Mouse (Mus musculus): ENCODE measurements around the gene Kcne4. TPM values are rescaled to one million over a fixed set of nuclear protein-coding genes. Genes with fewer than 3 reads are reported as not detected.
"Not testable (repeated sequence)": the region's sequence is repeated elsewhere in the genome, so short reads cannot be mapped to it uniquely, and the experiment has no call there.

Kcne4 gene
- 2.2 and 2.4 TPM in 2 replicates for polyA plus RNA-seq (2012; rRNA removed)

DNA sequence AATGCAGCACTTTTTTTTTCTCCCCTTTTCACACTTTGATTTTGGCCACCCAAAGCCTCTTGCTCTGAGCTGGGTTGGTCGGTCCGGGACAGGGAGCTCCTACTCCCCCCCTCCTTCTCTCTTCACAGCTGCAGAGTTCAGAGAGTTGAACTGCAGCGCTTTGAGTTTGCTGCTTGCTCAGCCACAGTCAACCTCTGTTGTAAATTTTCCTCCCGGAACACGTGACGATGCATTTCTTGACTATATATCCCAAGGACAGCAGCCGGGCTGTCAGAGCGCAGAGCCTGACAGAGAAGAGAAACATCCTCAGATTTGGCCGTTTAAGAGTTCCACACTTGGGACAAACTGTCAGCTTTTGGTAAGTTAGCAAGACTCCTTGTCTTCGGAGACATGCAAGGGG is at the start of gene Kcne4:
Gene Kcne4, plus strand, starts transcription at position 120 of the 400 bp plus-strand sequence.
- 21% methylated on average over 10 of the region's 10 CpGs for WGBS
- Histone ChIP-seq H3K27me3 (replicated peaks; ENCODE audit: control insufficient read depth, insufficient read depth, low read length) (no peaks in the 10 kb centered on the region), H3K4me1 (ENCODE audit: control insufficient read depth, insufficient read depth, low read length) (peaks cover 8% of the 10 kb centered on the region; the same call in 1 of the 2 replicates), H3K36me3 (ENCODE audit: control insufficient read depth, insufficient read depth, low read length) (no peaks in the 10 kb centered on the region), H3K4me3 (ENCODE audit: insufficient read depth, low read depth, low read length) (peak within 1 kb of the TSS; percentile 46), H3K27ac (ENCODE audit: insufficient read depth, low read depth, low read length) (no peak within 1 kb of the TSS)
- TF ChIP-seq POLR2A (IDR thresholded peaks at IDR 0.05; ENCODE audit: low read depth, low read length) (no peak), CTCF (conservative IDR thresholded peaks at IDR 0.05; ENCODE audit: insufficient read depth, insufficient read length, low read depth, low read length) (no peak)
- peak; percentile 63 for DNase-seq

- peak; percentile 21 for DNase-seq
- H3K4me1 ChIP-seq (ENCODE audit: control insufficient read depth, insufficient read depth, low read length) = no peaks in the 10 kb centered on the region
- no peaks in the 10 kb centered on the region for H3K27me3 ChIP-seq (replicated peaks; ENCODE audit: control insufficient read depth, insufficient read depth, low read length)
- no peak overlapping the region for H3K4me3 ChIP-seq (ENCODE audit: insufficient read depth, low read depth, low read length)
- no peak overlapping the region for H3K27ac ChIP-seq (ENCODE audit: insufficient read depth, low read depth, low read length)
- no peaks in the 10 kb centered on the region for H3K36me3 ChIP-seq (ENCODE audit: control insufficient read depth, insufficient read depth, low read length)
- no peak for TF ChIP-seq CTCF (conservative IDR thresholded peaks at IDR 0.05; ENCODE audit: insufficient read depth, insufficient read length, low read depth, low read length)
- TF ChIP-seq POLR2A (IDR thresholded peaks at IDR 0.05; ENCODE audit: low read depth, low read length) = no peak
- 21% methylated on average over 5 of the region's 5 CpGs for WGBS
These were observed 34.7 kb upstream of the Kcne4 start for GRCm38 (mm10) chr1:78781899-78782298.

GRCm38 (mm10) chr1:78784936-78785335 is 31.6 kb upstream of the Kcne4 start:
- 91% methylated on average over 9 of the region's 9 CpGs for WGBS
- not testable (repeated sequence) for H3K4me1 ChIP-seq (ENCODE audit: control insufficient read depth, insufficient read depth, low read length); H3K4me3 ChIP-seq (ENCODE audit: insufficient read depth, low read depth, low read length); DNase-seq; H3K27me3 ChIP-seq (replicated peaks; ENCODE audit: control insufficient read depth, insufficient read depth, low read length); H3K36me3 ChIP-seq (ENCODE audit: control insufficient read depth, insufficient read depth, low read length); H3K27ac ChIP-seq (ENCODE audit: insufficient read depth, low read depth, low read length)

- Histone ChIP-seq H3K4me3 (ENCODE audit: insufficient read depth, low read depth, low read length) (no peak overlapping the region), H3K4me1 (ENCODE audit: control insufficient read depth, insufficient read depth, low read length) (no peaks in the 10 kb centered on the region), H3K27ac (ENCODE audit: insufficient read depth, low read depth, low read length) (no peak overlapping the region), H3K36me3 (ENCODE audit: control insufficient read depth, insufficient read depth, low read length) (no peaks in the 10 kb centered on the region), H3K27me3 (replicated peaks; ENCODE audit: control insufficient read depth, insufficient read depth, low read length) (no peaks in the 10 kb centered on the region)
- peak; percentile 12 for DNase-seq
- WGBS = 24% methylated on average over 1 of the region's 1 CpGs
- TF ChIP-seq CTCF (conservative IDR thresholded peaks at IDR 0.05; ENCODE audit: insufficient read depth, insufficient read length, low read depth, low read length) (no peak), POLR2A (IDR thresholded peaks at IDR 0.05; ENCODE audit: low read depth, low read length) (no peak)
These were observed 26.8 kb upstream of the Kcne4 start for GRCm38 (mm10) chr1:78789744-78790143.

DNA sequence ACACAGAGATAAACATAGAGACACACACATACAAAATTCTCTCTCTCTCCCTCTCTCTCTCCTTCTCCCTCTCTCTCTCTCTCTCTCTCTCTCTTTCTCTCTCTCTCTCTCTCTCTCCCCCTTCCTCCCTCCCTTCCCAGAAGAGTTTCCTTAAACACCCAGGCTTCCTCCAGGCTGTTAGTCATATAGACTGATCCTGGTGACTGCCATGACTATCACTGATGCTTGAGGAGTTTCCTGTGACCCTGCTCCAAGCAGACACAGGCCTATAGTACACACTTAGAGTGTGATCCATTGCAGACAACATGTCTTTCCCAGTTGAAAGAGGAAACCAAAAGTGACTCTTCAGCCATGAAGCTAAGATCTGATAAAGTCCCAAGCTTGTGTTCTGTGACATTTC is 9.1 kb upstream of the Kcne4 start:
- DNase-seq = no peak
- Histone ChIP-seq H3K27ac (ENCODE audit: insufficient read depth, low read depth, low read length) (no peak overlapping the region), H3K4me1 (ENCODE audit: control insufficient read depth, insufficient read depth, low read length) (peaks cover 8% of the 10 kb centered on the region; the same call in 1 of the 2 replicates), H3K36me3 (ENCODE audit: control insufficient read depth, insufficient read depth, low read length) (no peaks in the 10 kb centered on the region), H3K4me3 (ENCODE audit: insufficient read depth, low read depth, low read length) (no peak overlapping the region), H3K27me3 (replicated peaks; ENCODE audit: control insufficient read depth, insufficient read depth, low read length) (no peaks in the 10 kb centered on the region)
- TF ChIP-seq CTCF (conservative IDR thresholded peaks at IDR 0.05; ENCODE audit: insufficient read depth, insufficient read length, low read depth, low read length) (no peak), POLR2A (IDR thresholded peaks at IDR 0.05; ENCODE audit: low read depth, low read length) (no peak)

DNA sequence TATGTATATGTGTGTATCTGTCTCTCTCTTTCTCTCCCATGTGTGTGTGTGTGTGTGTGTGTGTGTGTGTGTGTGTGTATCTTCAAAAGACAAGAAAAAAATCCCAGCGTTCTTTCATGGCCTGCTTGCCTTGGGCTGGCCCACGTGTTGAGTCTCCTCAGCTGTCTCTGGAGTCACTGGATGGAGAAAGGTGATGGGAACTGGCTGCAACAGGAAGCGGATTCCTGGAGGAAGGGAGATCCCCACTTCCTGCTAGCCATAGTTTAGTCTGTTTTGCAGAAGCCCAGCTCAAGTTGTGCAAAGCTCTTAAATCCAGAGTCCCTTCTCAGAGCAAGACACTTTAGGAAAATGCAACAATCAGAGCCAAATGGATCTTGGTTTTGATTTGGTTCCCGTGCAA is 6.7 kb upstream of the Kcne4 start:
- peaks cover 8% of the 10 kb centered on the region; the same call in 1 of the 2 replicates for H3K4me1 ChIP-seq (ENCODE audit: control insufficient read depth, insufficient read depth, low read length)
- H3K27ac ChIP-seq (ENCODE audit: insufficient read depth, low read depth, low read length) = no peak overlapping the region
- H3K36me3 ChIP-seq (ENCODE audit: control insufficient read depth, insufficient read depth, low read length) = no peaks in the 10 kb centered on the region
- no peaks in the 10 kb centered on the region for H3K27me3 ChIP-seq (replicated peaks; ENCODE audit: control insufficient read depth, insufficient read depth, low read length)
- 59% methylated on average over 4 of the region's 4 CpGs for WGBS
- peak; percentile 16 for DNase-seq
- no peak overlapping the region for H3K4me3 ChIP-seq (ENCODE audit: insufficient read depth, low read depth, low read length)
- TF ChIP-seq CTCF (conservative IDR thresholded peaks at IDR 0.05; ENCODE audit: insufficient read depth, insufficient read length, low read depth, low read length) (no peak), POLR2A (IDR thresholded peaks at IDR 0.05; ENCODE audit: low read depth, low read length) (no peak)

DNA sequence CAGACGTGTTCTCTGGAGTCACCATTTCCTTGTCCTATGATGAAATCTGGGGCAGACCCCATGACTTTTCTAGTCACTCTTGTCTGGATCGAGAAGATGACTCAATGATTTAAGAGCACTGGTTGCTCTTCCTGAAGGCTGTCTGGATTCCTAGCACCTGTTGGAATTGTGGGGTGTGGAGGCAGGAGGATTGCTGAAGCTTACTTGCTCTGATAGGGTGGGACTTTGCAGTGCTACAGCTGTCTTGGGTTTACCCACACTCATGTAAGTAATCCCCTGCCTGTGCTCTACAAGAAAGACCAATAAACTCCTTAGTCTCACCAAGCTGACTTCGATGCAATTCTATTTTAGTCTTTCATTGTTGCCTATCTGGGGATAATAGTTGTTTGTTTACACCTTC is 5.7 kb upstream of the Kcne4 start:
- DNase-seq = no peak
- Histone ChIP-seq H3K4me3 (ENCODE audit: insufficient read depth, low read depth, low read length) (no peak overlapping the region), H3K27ac (ENCODE audit: insufficient read depth, low read depth, low read length) (no peak overlapping the region), H3K36me3 (ENCODE audit: control insufficient read depth, insufficient read depth, low read length) (no peaks in the 10 kb centered on the region), H3K4me1 (ENCODE audit: control insufficient read depth, insufficient read depth, low read length) (peaks cover 8% of the 10 kb centered on the region; the same call in 1 of the 2 replicates), H3K27me3 (replicated peaks; ENCODE audit: control insufficient read depth, insufficient read depth, low read length) (no peaks in the 10 kb centered on the region)
- WGBS = 77% methylated on average over 3 of the region's 3 CpGs
- TF ChIP-seq CTCF (conservative IDR thresholded peaks at IDR 0.05; ENCODE audit: insufficient read depth, insufficient read length, low read depth, low read length) = no peak
- TF ChIP-seq POLR2A (IDR thresholded peaks at IDR 0.05; ENCODE audit: low read depth, low read length) = no peak
